Mouse (Mus musculus): ENCODE measurements around the gene Gm45837.
A peak's percentile ranks its signal among the peaks of the same experiment; 100 is the strongest.

The Gm45837 gene

GRCm38 (mm10) chr7:101393015-101393414 lies 17.7 kb upstream of the Gm45837 start:
- DNase-seq (ENCODE audit: low spot score): no peak

- no peak for DNase-seq (ENCODE audit: low spot score)
Measured at GRCm38 (mm10) chr7:101393694-101394504, 16.8 kb upstream of the Gm45837 start.

GRCm38 (mm10) chr7:101394569-101394968 lies 16.1 kb upstream of the Gm45837 start:
- no peak for DNase-seq (ENCODE audit: low spot score)

- DNase-seq (ENCODE audit: low spot score): no peak
Measured at GRCm38 (mm10) chr7:101395471-101395870, 15.2 kb upstream of the Gm45837 start.

- no peak for DNase-seq (ENCODE audit: low spot score)
Measured at GRCm38 (mm10) chr7:101397175-101397574, 13.5 kb upstream of the Gm45837 start.

- DNase-seq (ENCODE audit: low spot score): no peak
Measured at GRCm38 (mm10) chr7:101401510-101401909, 9.2 kb upstream of the Gm45837 start.

GRCm38 (mm10) chr7:101403831-101404230 lies 6.9 kb upstream of the Gm45837 start:
- DNase-seq (ENCODE audit: low spot score): no peak

GRCm38 (mm10) chr7:101412796-101413195 lies 2.1 kb downstream of the Gm45837 start:
- DNase-seq (ENCODE audit: low spot score): peak; percentile 66

- DNase-seq (ENCODE audit: low spot score): no peak
Measured at GRCm38 (mm10) chr7:101414209-101414608, 3.5 kb downstream of the Gm45837 start.

- no peak for DNase-seq (ENCODE audit: low spot score)
Measured at GRCm38 (mm10) chr7:101414661-101415511, 4.2 kb downstream of the Gm45837 start.

GRCm38 (mm10) chr7:101415512-101416100 lies 4.9 kb downstream of the Gm45837 start:
- DNase-seq (ENCODE audit: low spot score): no peak

GRCm38 (mm10) chr7:101416391-101416790 lies 5.7 kb downstream of the Gm45837 start:
- DNase-seq (ENCODE audit: low spot score): no peak

GRCm38 (mm10) chr7:101419013-101419770 lies 8.5 kb downstream of the Gm45837 start:
- no peak for DNase-seq (ENCODE audit: low spot score)

- DNase-seq (ENCODE audit: low spot score): no peak
Measured at GRCm38 (mm10) chr7:101421529-101421928, 10.8 kb downstream of the Gm45837 start, which contains the start of gene Pde2a. Gene Pde2a (plus strand): TSS chr7:101421691.

- DNase-seq (ENCODE audit: low spot score): no peak
Measured at GRCm38 (mm10) chr7:101422069-101422468, 11.4 kb downstream of the Gm45837 start.

GRCm38 (mm10) chr7:101422646-101423045 lies 12.0 kb downstream of the Gm45837 start:
- DNase-seq (ENCODE audit: low spot score): no peak

- DNase-seq (ENCODE audit: low spot score): no peak
Measured at GRCm38 (mm10) chr7:101423970-101424369, 13.3 kb downstream of the Gm45837 start.

- no peak for DNase-seq (ENCODE audit: low spot score)
Measured at GRCm38 (mm10) chr7:101426692-101427091, 16.0 kb downstream of the Gm45837 start.

GRCm38 (mm10) chr7:101427736-101428135 lies 17.1 kb downstream of the Gm45837 start:
- no peak for DNase-seq (ENCODE audit: low spot score)

- no peak for DNase-seq (ENCODE audit: low spot score)
Measured at GRCm38 (mm10) chr7:101435038-101435437, 24.4 kb downstream of the Gm45837 start.

- no peak for DNase-seq (ENCODE audit: low spot score)
Measured at GRCm38 (mm10) chr7:101437876-101438275, 27.2 kb downstream of the Gm45837 start.

- DNase-seq (ENCODE audit: low spot score): no peak
Measured at GRCm38 (mm10) chr7:101443093-101443492, 32.4 kb downstream of the Gm45837 start.

Data from ovary, postnatal 10 days (tissue).